ENCODE assay signal across 14 mouse cellular contexts in the genomic region with DNA sequence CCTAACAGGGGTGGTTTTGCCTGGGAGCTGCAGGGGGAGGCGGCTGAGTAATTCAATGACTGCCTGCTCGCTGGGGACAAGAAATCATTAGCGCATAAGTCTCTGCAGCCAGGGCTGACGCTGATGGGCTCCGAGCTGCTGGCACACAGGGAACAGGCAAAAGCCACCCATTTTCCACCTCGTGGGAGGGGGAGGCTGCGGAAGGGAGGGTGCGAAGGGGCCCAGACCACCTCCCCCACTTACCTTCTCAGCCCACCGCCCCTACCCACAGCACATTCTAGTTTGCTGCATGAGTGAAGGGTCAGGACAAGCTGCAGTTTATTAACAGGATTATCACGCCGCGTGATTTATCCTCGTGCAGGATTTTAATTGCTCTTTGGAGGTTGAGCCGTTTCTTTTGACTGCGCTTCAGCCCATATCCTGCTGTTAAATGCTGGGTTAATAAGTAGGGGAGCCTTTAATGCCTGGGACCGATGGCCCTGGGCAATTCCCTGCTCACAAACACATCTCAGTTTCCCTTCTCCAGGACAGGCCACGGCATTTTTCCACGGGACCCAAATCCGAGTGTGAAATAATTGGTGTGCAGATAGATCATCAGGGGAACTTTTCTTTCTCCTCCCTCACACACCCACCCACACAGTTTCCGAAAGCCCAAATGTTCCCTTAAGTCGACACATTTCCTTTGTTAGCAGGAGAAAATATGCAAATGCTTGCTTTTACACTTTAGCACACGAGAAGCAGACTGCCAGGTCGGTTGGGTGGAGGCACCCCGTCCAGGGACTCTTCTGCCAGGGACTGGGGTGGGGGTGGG.
A peak's percentile ranks its signal among the peaks of the same experiment; 100 is the strongest.
DNase-seq lines count a peak whose midpoint lies in the region; ATAC-seq lines count a peak whose summit lies in the region.
"Had no signal": no experiment of that assay in that cellular context is flagged by ENCODE, and none has a peak within 500 bp of the region (broad histone marks: within the 10 kb centered on the region; RNA-seq: fewer than 3 reads in every experiment).

No protein-coding gene starts in this region.

- 6% methylated on average over 24 of the region's 24 CpGs for WGBS in forebrain, embryonic 12.5 days
- WGBS in midbrain, embryonic 13.5 days = 8% methylated on average over 24 of the region's 24 CpGs

- peaks cover 64% of the 10 kb centered on the region for H3K27me3 ChIP-seq in forebrain, embryonic 12.5 days
- peaks cover 47% of the 10 kb centered on the region for H3K27me3 ChIP-seq in midbrain, embryonic 13.5 days

- ATAC-seq in frontal cortex, adult (ENCODE audit: low TSS enrichment) = peak; percentile 71
- ATAC-seq in forebrain, embryonic 12.5 days (ENCODE audit: low FRiP score) = peak; percentile 47
- peak; percentile 52 for ATAC-seq in inflammation-experienced regulatory T-cells, adult 6 months
- peak; percentile 51 for ATAC-seq in midbrain, embryonic 13.5 days
- ATAC-seq: intestine, embryonic 16.5 days had no signal

- no peaks in the 10 kb centered on the region for H3K9me3 ChIP-seq in forebrain, embryonic 12.5 days
- no peaks in the 10 kb centered on the region for H3K9me3 ChIP-seq in midbrain, embryonic 13.5 days
- H3K9me3 ChIP-seq: lung, embryonic 15.5 days had no signal

- no peak overlapping the region for H3K4me3 ChIP-seq in forebrain, embryonic 12.5 days (replicated peaks)
- H3K4me3 ChIP-seq in midbrain, embryonic 13.5 days (replicated peaks) = no peak overlapping the region
- H3K4me3 ChIP-seq: heart, adult 2 months; lung, embryonic 15.5 days; myocyte had no signal

- intact Hi-C loops in left cerebral cortex, postnatal 10 days (cut with DNase I) = no loop called here

- peak overlapping the region; percentile 34 for H3K4me2 ChIP-seq in forebrain, embryonic 12.5 days
- peak overlapping the region; percentile 34 for H3K4me2 ChIP-seq in midbrain, embryonic 13.5 days (replicated peaks)
- H3K4me2 ChIP-seq: lung, embryonic 15.5 days had no signal

- peaks cover 66% of the 10 kb centered on the region for H3K4me1 ChIP-seq in forebrain, embryonic 12.5 days
- H3K4me1 ChIP-seq in midbrain, embryonic 13.5 days (replicated peaks) = peaks cover 78% of the 10 kb centered on the region

- peaks cover 17% of the 10 kb centered on the region for H3K36me3 ChIP-seq in forebrain, embryonic 12.5 days (replicated peaks)
- peaks cover 14% of the 10 kb centered on the region for H3K36me3 ChIP-seq in midbrain, embryonic 13.5 days

- no peak for DNase-seq in frontal cortex, postnatal 10 days (ENCODE audit: low spot score in 2 of 2)
- DNase-seq in cerebellum, adult 9-10 months = no peak
- no peak for DNase-seq in left cerebral cortex, postnatal 10 days (ENCODE audit: extremely low spot score in 1 of 2, low spot score in 2 of 2)
- DNase-seq in left cerebral cortex, adult 11 months (ENCODE audit: low spot score) = no peak
- DNase-seq: adrenal gland, postnatal 14 days; cerebellum, postnatal 36 days; heart, adult 2 months had no signal

- peak overlapping the region; percentile 78 for H3K27ac ChIP-seq in forebrain, embryonic 12.5 days
- peak overlapping the region; percentile 75 for H3K27ac ChIP-seq in midbrain, embryonic 13.5 days
- H3K27ac ChIP-seq: heart, adult 2 months; lung, embryonic 15.5 days had no signal

- peak overlapping the region; percentile 21; the same call in 1 of the 2 replicates for H3K9ac ChIP-seq in forebrain, embryonic 12.5 days
- H3K9ac ChIP-seq in midbrain, embryonic 13.5 days (replicated peaks) = 0 out of 2 replicates have a peak overlapping the region, but pooled peaks have one; percentile 14
- H3K9ac ChIP-seq: lung, embryonic 15.5 days had no signal
